Mouse (Mus musculus): ENCODE results near the gene Rgs19. TPM values are rescaled to one million over a fixed set of nuclear protein-coding genes. Genes with fewer than 3 reads are reported as not detected.

Rgs19 gene
- total RNA-seq, 2 experiments from 2014 or later = 7.2 to 8.1 TPM

DNA sequence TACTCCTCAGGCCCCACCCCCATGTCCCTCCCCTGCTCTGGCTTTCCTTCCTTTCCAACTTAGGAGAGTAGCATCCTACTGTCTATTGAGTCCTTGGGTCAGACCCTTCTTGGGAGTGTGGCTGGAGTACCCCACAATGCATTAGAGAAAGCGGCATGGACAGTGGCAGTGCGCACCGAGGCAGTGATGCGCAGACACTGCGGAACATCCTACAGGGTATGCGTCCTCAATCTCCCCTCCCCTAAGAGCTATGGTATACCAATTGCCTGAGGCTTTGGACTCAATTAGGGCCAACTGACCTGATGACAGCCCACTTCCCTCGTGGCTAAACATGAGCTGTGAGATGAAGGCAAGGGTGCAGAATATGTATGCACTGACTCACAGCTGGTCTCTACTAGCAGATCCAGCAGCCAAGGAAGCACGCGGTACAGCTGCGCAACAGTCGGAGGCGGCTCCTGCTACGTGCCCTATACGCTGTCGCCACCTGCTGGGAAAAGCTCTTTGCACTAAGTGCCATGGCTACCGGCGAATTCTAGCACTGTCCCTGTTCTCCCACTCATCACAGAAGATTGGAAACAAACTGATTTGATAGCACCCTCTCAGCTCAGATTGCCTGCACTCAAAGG, 34.7 kb downstream of the Rgs19 start:
- DNase-seq = peak; percentile 72 to 78
- intact Hi-C loops (cut with DNase I) = loop anchor here (1.0 to 5.0 kb wide), 2 partner anchors 19 to 37 kb away; no protein-coding TSS in a partner anchor

- intact Hi-C loops (cut with DNase I) = loop anchor here (5.0 kb wide), 1 partner anchor 36 kb away; no protein-coding TSS in a partner anchor
Observed at GRCm38 (mm10) chr2:181658528-181658927, 35.2 kb downstream of the Rgs19 start.

DNA sequence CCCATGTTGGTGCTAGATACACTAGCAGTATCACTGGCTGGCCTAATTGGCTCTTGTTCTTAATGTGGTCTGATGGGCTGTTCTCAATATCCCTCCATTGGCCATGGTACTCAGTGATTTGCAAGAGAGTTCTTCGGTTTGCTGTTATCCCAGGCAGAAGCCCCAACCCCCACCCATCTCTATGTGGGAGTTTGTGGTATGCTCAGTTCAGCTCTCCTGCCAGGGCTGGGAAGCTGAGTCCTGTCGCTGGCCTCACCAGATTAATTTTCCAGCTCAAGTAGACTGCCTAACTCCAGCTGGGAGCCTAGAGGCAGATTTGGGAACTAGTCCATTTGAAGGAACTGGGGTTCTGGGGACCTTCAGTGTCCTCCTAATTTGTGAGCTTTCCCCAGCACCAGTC, 36.3 kb downstream of the Rgs19 start:
- intact Hi-C loops (cut with DNase I) = loop anchor here (5.0 kb wide), 1 partner anchor 35 kb away; no protein-coding TSS in a partner anchor
- DNase-seq = no peak

More at GRCm38 (mm10) chr2:181658528-181658927, 35.2 kb downstream of the Rgs19 start:
- no peak for DNase-seq

GRCm38 (mm10) chr2:181656734-181657133, 37.0 kb downstream of the Rgs19 start, which contains the start of gene Gm29797:
TSS of gene Gm29797 (plus strand) at chr2:181657034.
- intact Hi-C loops (cut with DNase I) = loop anchor here (5.0 kb wide), 1 partner anchor 34 kb away; no protein-coding TSS in a partner anchor
- no peak for DNase-seq

DNA sequence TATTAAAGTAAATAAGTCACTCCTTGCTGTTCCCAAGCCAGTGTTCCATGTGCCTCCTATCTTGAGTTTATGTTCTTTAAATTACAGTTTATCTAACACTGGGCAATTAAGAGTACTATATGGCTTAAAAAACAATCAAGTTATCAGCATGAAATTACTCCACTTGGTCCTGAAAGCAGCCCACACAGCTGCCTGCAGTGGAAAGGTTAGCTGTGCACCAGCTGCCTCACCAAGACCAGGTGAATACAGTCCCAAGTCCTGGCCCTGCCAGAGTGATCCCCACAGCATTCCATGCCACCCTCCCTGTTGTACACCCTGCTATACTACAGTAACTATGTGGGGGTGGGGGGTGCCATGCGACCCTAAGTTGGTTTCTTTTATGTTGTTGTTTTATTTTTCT, 40.3 kb downstream of the Rgs19 start:
- intact Hi-C loops (cut with DNase I) = no loop called here
- DNase-seq = no peak

- DNase-seq = no peak
- intact Hi-C loops (cut with DNase I) = no loop called here
Observed at GRCm38 (mm10) chr2:181653065-181653464, 40.7 kb downstream of the Rgs19 start.

- intact Hi-C loops (cut with DNase I) = no loop called here
- DNase-seq = no peak
Observed at GRCm38 (mm10) chr2:181648926-181649325, 44.9 kb downstream of the Rgs19 start.

GRCm38 (mm10) chr2:181646626-181647472, 46.9 kb downstream of the Rgs19 start:
- intact Hi-C loops (cut with DNase I) = no loop called here
- DNase-seq = no peak

GRCm38 (mm10) chr2:181645666-181646065, 48.1 kb downstream of the Rgs19 start:
- intact Hi-C loops (cut with DNase I) = loop anchor here (2.0 kb wide), 1 partner anchor 33 kb away; no protein-coding TSS in a partner anchor
- DNase-seq = no peak

DNA sequence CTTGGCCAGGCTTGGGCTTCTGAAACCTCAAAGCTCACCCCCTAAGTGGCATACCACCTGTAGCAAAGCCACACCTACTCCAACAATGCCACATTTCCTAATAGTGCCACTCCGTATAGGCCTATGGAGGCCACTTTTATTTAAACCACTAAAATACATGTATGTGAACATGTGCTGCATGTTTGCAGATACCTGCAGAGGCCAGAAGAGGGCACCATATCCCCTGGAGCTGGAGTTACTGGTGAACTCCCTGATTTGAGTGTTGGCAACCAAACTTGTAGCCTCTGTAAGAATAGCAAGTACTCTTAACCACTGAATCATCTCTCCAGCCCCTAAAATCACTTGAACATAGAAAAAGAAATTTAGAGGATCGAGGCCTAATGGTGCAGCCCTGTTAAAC, 49.4 kb downstream of the Rgs19 start:
- intact Hi-C loops (cut with DNase I) = loop anchor here (2.0 kb wide), 1 partner anchor 34 kb away; no protein-coding TSS in a partner anchor
- DNase-seq = peak; percentile 39 to 56

Other genes starting within 250 kb of the Rgs19 start
- 10 to 100 TPM; 13.8 to 14.4 TPM for gene Zbtb46, start 234.6 kb downstream of the Rgs19 start, total RNA-seq (2021)
- not detected for gene Abhd16b, start 200.8 kb downstream of the Rgs19 start, total RNA-seq (2021)
- 10 to 100 TPM; 63.4 to 68.9 TPM for gene Tpd52l2, start 196.8 kb downstream of the Rgs19 start, total RNA-seq (2021)
- gene Dnajc5, start 173.5 kb downstream of the Rgs19 start, total RNA-seq (2021) = 10 to 100 TPM; 81.4 to 83.8 TPM
- 10 to 100 TPM; 41.0 to 47.0 TPM for gene Uckl1, start 109.1 kb downstream of the Rgs19 start, total RNA-seq (2021)
- 10 to 100 TPM; 30.9 to 37.1 TPM for gene Prpf6, start 102.1 kb downstream of the Rgs19 start, total RNA-seq (2021)
- 10 to 100 TPM; 20.4 to 27.3 TPM for gene Zfp512b, start 101.2 kb downstream of the Rgs19 start, total RNA-seq (2021)
- gene Samd10, start 94.8 kb downstream of the Rgs19 start, total RNA-seq (2021) = 1 to 10 TPM; 1.8 to 2.1 TPM
- gene Gm29797, start 36.9 kb downstream of the Rgs19 start, total RNA-seq (2021) = not detected
- gene Sox18, start 22.3 kb downstream of the Rgs19 start, total RNA-seq (2021) = 10 to 100 TPM; 73.4 to 77.1 TPM
- 1 to 10 TPM; 6.4 to 8.7 TPM for gene Tcea2, start 13.7 kb downstream of the Rgs19 start, total RNA-seq (2021)
- gene Lkaaear1, start 4.5 kb upstream of the Rgs19 start, total RNA-seq (2021) = not detected
- gene Oprl1, start 21.0 kb upstream of the Rgs19 start, total RNA-seq (2021) = not detected
- gene Myt1, start 69.4 kb upstream of the Rgs19 start, total RNA-seq (2021) = not detected
- 10 to 100 TPM; 43.4 to 61.5 TPM for gene Pcmtd2, start 143.9 kb upstream of the Rgs19 start, total RNA-seq (2021)
- 10 to 100 TPM; 10.9 to 11.0 TPM for gene Polr3k, start 170.4 kb upstream of the Rgs19 start, total RNA-seq (2021)

Data from heart, postnatal 14 days (tissue).